Mouse (Mus musculus) embryo, embryonic 10.5 days (tissue): ENCODE measurements at regions not wholly inside any gene's neighbourhood (a gene's known extent, or its start where the extent isn't known, plus 50 kb on each side); places are given as distances from the start of the nearest gene placed in this dataset.

Source experiments
- DNase-seq: peaks from one replicate; pipeline ENCODE4 v3.0.0-alpha.2; 2015; ENCODE audit warnings: low spot score

GRCm38 (mm10) chr14:72371702-72372277 lies 119.8 kb downstream of the Gm9195 start:
- DNase-seq, result peak; percentile 88

- DNase-seq, result no peak
These were observed 130.7 kb downstream of the Gm9195 start for GRCm38 (mm10) chr14:72360829-72361520.

GRCm38 (mm10) chr14:72360181-72360580 lies 131.5 kb downstream of the Gm9195 start:
- no peak for DNase-seq

- no peak for DNase-seq
These were observed 133.7 kb downstream of the Gm9195 start for GRCm38 (mm10) chr14:72357915-72358314.

- DNase-seq, result no peak
These were observed 149.5 kb downstream of the Gm9195 start for GRCm38 (mm10) chr14:72342181-72342580.

- no peak for DNase-seq
These were observed 150.0 kb downstream of the Gm9195 start for GRCm38 (mm10) chr14:72341590-72342154.

- no peak for DNase-seq
These were observed 153.6 kb downstream of the Gm9195 start for GRCm38 (mm10) chr14:72338046-72338445.

GRCm38 (mm10) chr14:72303856-72304255 lies 187.8 kb downstream of the Gm9195 start:
- no peak for DNase-seq

- DNase-seq, result peak; percentile 71
These were observed 191.6 kb downstream of the Gm9195 start for GRCm38 (mm10) chr14:72300026-72300425.

GRCm38 (mm10) chr14:72294631-72295030 lies 197.0 kb downstream of the Gm9195 start:
- DNase-seq, result no peak

GRCm38 (mm10) chr14:72293677-72294387 lies 197.8 kb downstream of the Gm9195 start:
- peak; percentile 68 for DNase-seq

GRCm38 (mm10) chr14:72292656-72293299 lies 198.9 kb downstream of the Gm9195 start:
- no peak for DNase-seq

- no peak for DNase-seq
These were observed 214.3 kb downstream of the Gm9195 start for GRCm38 (mm10) chr14:72277309-72277708.

GRCm38 (mm10) chr14:72259255-72259654 lies 232.4 kb downstream of the Gm9195 start:
- no peak for DNase-seq

- DNase-seq, result no peak
These were observed 249.8 kb downstream of the Gm9195 start for GRCm38 (mm10) chr14:72241872-72242271.

GRCm38 (mm10) chr14:72240272-72240671 lies 251.4 kb downstream of the Gm9195 start:
- DNase-seq, result peak; percentile 3

- DNase-seq, result no peak
These were observed 253.3 kb downstream of the Gm9195 start for GRCm38 (mm10) chr14:72238344-72238743.

- DNase-seq, result no peak
These were observed 257.2 kb downstream of the Gm9195 start for GRCm38 (mm10) chr14:72234234-72235075.

GRCm38 (mm10) chr14:72227853-72228252 lies 263.8 kb downstream of the Gm9195 start:
- DNase-seq, result no peak

GRCm38 (mm10) chr14:72227441-72227840 lies 264.2 kb downstream of the Gm9195 start:
- DNase-seq, result no peak

- no peak for DNase-seq
These were observed 264.7 kb downstream of the Gm9195 start for GRCm38 (mm10) chr14:72226946-72227345.
